Mouse (Mus musculus): ENCODE results near the gene Opa1. TPM values are rescaled to one million over a fixed set of nuclear protein-coding genes. Genes with fewer than 3 reads are reported as not detected.

Opa1 gene
- total and polyA plus RNA-seq, 2 experiments from 2014 or later: 43.9 to 77.4 TPM

GRCm38 (mm10) chr16:29614762-29615161 is 35.6 kb downstream of the Opa1 start:
- Histone ChIP-seq H3K36me3 (ENCODE audit: insufficient read depth, low read length) (peaks cover 69% of the 10 kb centered on the region), H3K27me3 (ENCODE audit: insufficient read depth, low read length) (no peaks in the 10 kb centered on the region), H3K9me3 (ENCODE audit: low read length) (no peaks in the 10 kb centered on the region), H3K4me1 (ENCODE audit: insufficient read depth, low read length) (no peaks in the 10 kb centered on the region), H3K4me3 (ENCODE audit: low read depth, low read length) (no peak overlapping the region), H3K9ac (replicated peaks; ENCODE audit: low read length, poor library complexity, severe bottlenecking) (no peak overlapping the region), H3K4me2 (ENCODE audit: low read depth, low read length, poor library complexity, severe bottlenecking) (no peak overlapping the region), H3K27ac (ENCODE audit: low read depth, low read length) (no peak overlapping the region)
- 71% methylated on average over 9 of the region's 9 CpGs for WGBS
- no peak for ATAC-seq (ENCODE audit: low FRiP score)
- no peak for DNase-seq (ENCODE audit: low spot score)
- no peak for TF ChIP-seq CTCF (IDR thresholded peaks at IDR 0.05)

DNA sequence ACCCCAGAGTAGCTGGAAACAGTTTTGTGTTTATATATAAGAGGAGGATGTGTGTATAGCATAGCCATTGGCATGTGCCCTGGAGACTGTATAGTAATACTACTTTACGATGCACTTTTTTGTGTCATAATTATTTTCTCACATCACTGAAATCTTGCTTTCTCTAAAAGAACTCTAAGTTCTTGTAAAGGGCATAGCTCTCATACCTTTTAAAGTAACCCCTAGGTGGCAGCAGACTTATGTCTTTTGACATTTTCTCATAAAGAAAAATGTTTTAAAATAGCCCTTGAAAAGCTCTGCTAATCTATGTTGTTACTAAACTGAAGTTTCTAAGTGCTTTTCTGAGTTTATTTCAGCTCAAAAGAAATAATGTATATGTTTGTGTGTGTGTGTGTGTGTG is 49.9 kb downstream of the Opa1 start:
- Histone ChIP-seq H3K9me3 (ENCODE audit: low read length) (no peaks in the 10 kb centered on the region), H3K27me3 (ENCODE audit: insufficient read depth, low read length) (no peaks in the 10 kb centered on the region), H3K4me1 (ENCODE audit: insufficient read depth, low read length) (no peaks in the 10 kb centered on the region), H3K27ac (ENCODE audit: low read depth, low read length) (no peak overlapping the region), H3K36me3 (ENCODE audit: insufficient read depth, low read length) (peaks cover 54% of the 10 kb centered on the region), H3K4me3 (ENCODE audit: low read depth, low read length) (no peak overlapping the region), H3K9ac (replicated peaks; ENCODE audit: low read length, poor library complexity, severe bottlenecking) (no peak overlapping the region), H3K4me2 (ENCODE audit: low read depth, low read length, poor library complexity, severe bottlenecking) (no peak overlapping the region)
- DNase-seq (ENCODE audit: low spot score) (peak; percentile 87), ATAC-seq (ENCODE audit: low FRiP score) (no peak)
- peak; percentile 76 for TF ChIP-seq CTCF (IDR thresholded peaks at IDR 0.05)
- WGBS: 79% methylated on average over 1 of the region's 1 CpGs

- no peak overlapping the region for H3K9ac ChIP-seq (replicated peaks; ENCODE audit: low read length, poor library complexity, severe bottlenecking)
- TF ChIP-seq CTCF (IDR thresholded peaks at IDR 0.05): peak; percentile 45
- no peaks in the 10 kb centered on the region for H3K9me3 ChIP-seq (ENCODE audit: low read length)
- peak; percentile 38 for DNase-seq (ENCODE audit: low spot score)
- WGBS: 20% methylated on average over 4 of the region's 4 CpGs
- H3K4me1 ChIP-seq (ENCODE audit: insufficient read depth, low read length): no peaks in the 10 kb centered on the region
- no peak for ATAC-seq (ENCODE audit: low FRiP score)
- H3K27me3 ChIP-seq (ENCODE audit: insufficient read depth, low read length): no peaks in the 10 kb centered on the region
- peaks cover 31% of the 10 kb centered on the region for H3K36me3 ChIP-seq (ENCODE audit: insufficient read depth, low read length)
- no peak overlapping the region for H3K4me3 ChIP-seq (ENCODE audit: low read depth, low read length)
- no peak overlapping the region for H3K27ac ChIP-seq (ENCODE audit: low read depth, low read length)
- no peak overlapping the region for H3K4me2 ChIP-seq (ENCODE audit: low read depth, low read length, poor library complexity, severe bottlenecking)
Measured at GRCm38 (mm10) chr16:29635780-29636179, 56.6 kb downstream of the Opa1 start.

GRCm38 (mm10) chr16:29642376-29642775 is 63.2 kb downstream of the Opa1 start:
- Histone ChIP-seq H3K9ac (replicated peaks; ENCODE audit: low read length, poor library complexity, severe bottlenecking) (no peak overlapping the region), H3K4me2 (ENCODE audit: low read depth, low read length, poor library complexity, severe bottlenecking) (no peak overlapping the region), H3K4me1 (ENCODE audit: insufficient read depth, low read length) (no peaks in the 10 kb centered on the region), H3K36me3 (ENCODE audit: insufficient read depth, low read length) (0 out of 2 replicates have a peak, but pooled peaks cover 18% of the 10 kb centered on the region), H3K27me3 (ENCODE audit: insufficient read depth, low read length) (no peaks in the 10 kb centered on the region), H3K4me3 (ENCODE audit: low read depth, low read length) (no peak overlapping the region), H3K27ac (ENCODE audit: low read depth, low read length) (no peak overlapping the region), H3K9me3 (ENCODE audit: low read length) (no peaks in the 10 kb centered on the region)
- WGBS: 42% methylated on average over 1 of the region's 1 CpGs
- ATAC-seq (ENCODE audit: low FRiP score) (no peak), DNase-seq (ENCODE audit: low spot score) (peak; percentile 70)
- no peak for TF ChIP-seq CTCF (IDR thresholded peaks at IDR 0.05)

- Histone ChIP-seq H3K36me3 (ENCODE audit: insufficient read depth, low read length) (peaks cover 19% of the 10 kb centered on the region; the same call in 1 of the 2 replicates), H3K9ac (replicated peaks; ENCODE audit: low read length, poor library complexity, severe bottlenecking) (no peak overlapping the region), H3K27me3 (ENCODE audit: insufficient read depth, low read length) (no peaks in the 10 kb centered on the region), H3K27ac (ENCODE audit: low read depth, low read length) (no peak overlapping the region), H3K4me2 (ENCODE audit: low read depth, low read length, poor library complexity, severe bottlenecking) (no peak overlapping the region), H3K4me1 (ENCODE audit: insufficient read depth, low read length) (no peaks in the 10 kb centered on the region), H3K4me3 (ENCODE audit: low read depth, low read length) (no peak overlapping the region), H3K9me3 (ENCODE audit: low read length) (no peaks in the 10 kb centered on the region)
- ATAC-seq (ENCODE audit: low FRiP score) (no peak), DNase-seq (ENCODE audit: low spot score) (no peak)
- no peak for TF ChIP-seq CTCF (IDR thresholded peaks at IDR 0.05)
- 78% methylated on average over 3 of the region's 3 CpGs for WGBS
Measured at GRCm38 (mm10) chr16:29644871-29645270, 65.7 kb downstream of the Opa1 start.

DNA sequence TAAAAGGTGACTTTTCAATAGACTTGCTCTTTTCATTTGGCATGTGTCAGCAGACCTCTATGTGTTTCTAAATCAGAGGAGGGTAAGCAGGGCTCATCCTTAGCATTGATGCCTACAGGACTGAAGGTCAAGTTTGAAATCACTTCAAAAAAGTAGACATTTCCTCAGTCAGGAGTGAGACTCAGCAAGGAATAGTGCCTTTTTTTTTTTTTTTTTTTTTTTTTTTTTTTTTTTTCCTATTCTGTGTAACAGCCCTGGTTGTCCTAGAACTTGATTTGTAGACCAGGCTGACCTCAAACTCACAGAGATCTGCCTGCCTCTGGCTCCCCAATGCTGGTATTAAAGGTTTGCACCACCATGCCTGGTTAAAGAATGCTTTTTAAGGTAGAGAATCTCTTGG is 67.1 kb downstream of the Opa1 start:
- ATAC-seq (ENCODE audit: low FRiP score) (no peak), DNase-seq (ENCODE audit: low spot score) (no peak)
- Histone ChIP-seq H3K27me3 (ENCODE audit: insufficient read depth, low read length) (no peaks in the 10 kb centered on the region), H3K4me1 (ENCODE audit: insufficient read depth, low read length) (no peaks in the 10 kb centered on the region), H3K9me3 (ENCODE audit: low read length) (no peaks in the 10 kb centered on the region), H3K4me2 (ENCODE audit: low read depth, low read length, poor library complexity, severe bottlenecking) (no peak overlapping the region), H3K9ac (replicated peaks; ENCODE audit: low read length, poor library complexity, severe bottlenecking) (no peak overlapping the region), H3K27ac (ENCODE audit: low read depth, low read length) (no peak overlapping the region), H3K36me3 (ENCODE audit: insufficient read depth, low read length) (peaks cover 21% of the 10 kb centered on the region; the same call in 1 of the 2 replicates), H3K4me3 (ENCODE audit: low read depth, low read length) (no peak overlapping the region)
- TF ChIP-seq CTCF (IDR thresholded peaks at IDR 0.05): no peak
